Mouse (Mus musculus) G1E (cell line): ENCODE data around the gene Pdzd8. TPM values are rescaled to one million over a fixed set of nuclear protein-coding genes. Genes with fewer than 3 reads are reported as not detected.

Source experiments
- ATAC-seq: 2 replicates; pipeline ENCODE4 v1.8.0; 2016; ENCODE audit warnings: mild to moderate bottlenecking; ENCODE audit not compliant: insufficient number of reproducible peaks, poor library complexity, low FRiP score, severe bottlenecking; ENCODE audit errors: extremely low read depth
- DNase-seq: peaks from one replicate; pipeline ENCODE4 v3.0.0; 2012; ENCODE audit warnings: low spot score
- H3K27me3 ChIP-seq: 2 replicates; pipeline ENCODE4 v1.6.1; 2012; ENCODE audit warnings: mild to moderate bottlenecking, low read length, inconsistent platforms; ENCODE audit not compliant: insufficient read depth
- H3K36me3 ChIP-seq: replicated peaks from 2 replicates; pipeline ENCODE3; 2012; ENCODE audit warnings: mild to moderate bottlenecking, inconsistent platforms
- H3K4me1 ChIP-seq: 2 replicates; pipeline ENCODE4 v1.6.1; 2012; ENCODE audit warnings: low read depth, low read length, inconsistent platforms, mixed read lengths; ENCODE audit not compliant: insufficient read depth
- H3K4me3 ChIP-seq: 2 replicates; pipeline ENCODE4 v1.5.1; 2012; ENCODE audit warnings: low read depth, mild to moderate bottlenecking, inconsistent platforms, low read length, moderate library complexity, mixed read lengths
- H3K9me3 ChIP-seq: replicated peaks from 2 replicates; pipeline ENCODE4 v1.6.1; 2012; ENCODE audit warnings: inconsistent platforms
- CTCF ChIP-seq: IDR thresholded peaks from 2 replicates; pipeline ENCODE4 v1.5.1; 2012; ENCODE audit warnings: low read depth, low read length, inconsistent platforms, mixed read lengths
- GATA1 ChIP-seq: IDR thresholded peaks from 2 replicates; pipeline ENCODE4 v1.6.1; 2012; ENCODE audit warnings: borderline replicate concordance, low read length, inconsistent platforms, mixed read lengths
- GATA2 ChIP-seq: IDR thresholded peaks from 2 replicates; pipeline ENCODE4 v1.6.1; 2012; ENCODE audit warnings: low read depth, low read length, inconsistent platforms, borderline replicate concordance
- POLR2AphosphoS5 ChIP-seq: IDR thresholded peaks from 2 replicates; pipeline ENCODE4 v1.6.1; 2012; ENCODE audit warnings: low read depth, low read length, inconsistent platforms; ENCODE audit not compliant: insufficient replicate concordance
- TAL1 ChIP-seq: conservative IDR thresholded peaks from 2 replicates; pipeline ENCODE4 v1.6.1; 2012; ENCODE audit warnings: low read depth, low read length, inconsistent platforms, mixed read lengths
- polyA plus RNA-seq: library from polyadenylated mRNA; stranded (reverse); fragments of >175 nt; gene quantifications from 2 replicates; pipeline ENCODE4 v1.2.3, GENCODE M21; 2012
- total RNA-seq, 2 experiments: library from RNA; stranded (forward) in 1 of 2; stranded (reverse) in 1 of 2; fragments of 200-1000 nt in 1 of 2; fragments of >200 nt in 1 of 2; fragmentation: Nextera tagmentation in 1 of 2; gene quantifications; 2 replicates each; pipeline ENCODE4 v1.2.3; 2014 to 2017

Gene Pdzd8
- total and polyA plus RNA-seq, 3 experiments: 15.1 to 81.6 (median 40.0) TPM

GRCm38 (mm10) chr19:59260718-59261442 lies 84.7 kb downstream of the Pdzd8 start, which contains the start of gene Slc18a2:
TSS of gene Slc18a2 (plus strand) at chr19:59260896.
- Histone ChIP-seq H3K4me3 (peak within 1 kb of the TSS; percentile 45; the same call in 1 of the 2 replicates), H3K4me1 (peaks cover 13% of the 10 kb centered on the region), H3K27me3 (peaks cover 26% of the 10 kb centered on the region), H3K9me3 (0 out of 2 replicates have a peak, but pooled peaks cover 2% of the 10 kb centered on the region), H3K36me3 (no peaks in the 10 kb centered on the region)
- ATAC-seq (no peak), DNase-seq (no peak)
- TF ChIP-seq TAL1: no peak
- TF ChIP-seq GATA2: no peak
- TF ChIP-seq GATA1: no peak
- no peak for TF ChIP-seq CTCF
- no peak for TF ChIP-seq POLR2AphosphoS5

DNA sequence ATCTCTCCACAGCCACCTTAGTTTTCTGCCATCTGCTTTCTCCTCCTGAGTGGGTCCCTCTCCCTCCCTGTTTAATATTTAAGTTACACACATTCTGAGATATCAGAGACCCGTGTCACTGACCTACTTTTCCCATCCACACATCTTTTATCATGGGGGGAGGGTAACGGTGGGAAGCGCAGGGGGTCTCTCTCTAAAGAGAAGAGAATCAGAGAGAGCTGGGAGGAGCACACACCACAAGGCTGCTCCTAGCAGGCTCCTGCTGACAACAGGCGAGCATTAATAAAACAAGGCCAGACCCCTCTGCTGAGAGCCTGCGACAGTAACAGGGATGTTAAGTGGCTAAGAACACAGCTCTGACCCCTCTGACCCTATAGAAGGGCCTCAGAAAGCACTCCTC lies 85.9 kb downstream of the Pdzd8 start:
- Histone ChIP-seq H3K4me3 (no peak overlapping the region), H3K4me1 (peaks cover 13% of the 10 kb centered on the region), H3K27me3 (peaks cover 24% of the 10 kb centered on the region), H3K9me3 (0 out of 2 replicates have a peak, but pooled peaks cover 2% of the 10 kb centered on the region), H3K36me3 (no peaks in the 10 kb centered on the region)
- no peak for ATAC-seq
- no peak for TF ChIP-seq GATA1
- TF ChIP-seq GATA2: no peak
- no peak for TF ChIP-seq CTCF
- TF ChIP-seq TAL1: no peak
- TF ChIP-seq POLR2AphosphoS5: no peak
- DNase-seq: no peak

DNA sequence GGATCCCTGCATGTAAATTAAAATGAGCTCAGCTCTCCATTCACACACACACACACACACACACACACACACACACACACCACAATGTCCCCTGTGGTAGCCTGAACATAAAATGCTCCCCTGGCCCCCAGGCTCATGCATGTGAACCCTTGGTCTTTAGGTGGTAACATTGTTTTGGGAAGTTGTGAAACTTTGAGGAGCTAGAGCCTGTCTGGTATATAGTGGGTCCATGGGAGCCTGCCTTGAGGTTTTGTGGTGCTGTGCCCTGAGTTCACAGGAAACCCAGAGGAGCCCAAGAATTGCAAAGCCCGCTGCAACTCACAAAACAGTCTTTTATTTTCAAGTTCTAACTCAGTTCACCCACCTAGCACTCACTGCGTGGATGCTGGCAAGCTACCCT lies 92.9 kb downstream of the Pdzd8 start:
- ATAC-seq: no peak
- H3K4me3 ChIP-seq: no peak overlapping the region
- peaks cover 10% of the 10 kb centered on the region for H3K27me3 ChIP-seq
- 0 out of 2 replicates have a peak, but pooled peaks cover 2% of the 10 kb centered on the region for H3K9me3 ChIP-seq
- no peak for DNase-seq
- no peaks in the 10 kb centered on the region for H3K4me1 ChIP-seq
- H3K36me3 ChIP-seq: no peaks in the 10 kb centered on the region
- TF ChIP-seq GATA2 (no peak), POLR2AphosphoS5 (no peak), GATA1 (no peak), TAL1 (no peak)

GRCm38 (mm10) chr19:59248553-59249286 lies 96.9 kb downstream of the Pdzd8 start:
- no peak for DNase-seq
- Histone ChIP-seq H3K27me3 (peaks cover 8% of the 10 kb centered on the region), H3K4me1 (no peaks in the 10 kb centered on the region), H3K9me3 (no peaks in the 10 kb centered on the region), H3K36me3 (no peaks in the 10 kb centered on the region), H3K4me3 (no peak overlapping the region)
- TF ChIP-seq GATA2: no peak
- TF ChIP-seq TAL1: no peak
- no peak for TF ChIP-seq POLR2AphosphoS5
- no peak for TF ChIP-seq CTCF
- TF ChIP-seq GATA1: no peak
- ATAC-seq: no peak

DNA sequence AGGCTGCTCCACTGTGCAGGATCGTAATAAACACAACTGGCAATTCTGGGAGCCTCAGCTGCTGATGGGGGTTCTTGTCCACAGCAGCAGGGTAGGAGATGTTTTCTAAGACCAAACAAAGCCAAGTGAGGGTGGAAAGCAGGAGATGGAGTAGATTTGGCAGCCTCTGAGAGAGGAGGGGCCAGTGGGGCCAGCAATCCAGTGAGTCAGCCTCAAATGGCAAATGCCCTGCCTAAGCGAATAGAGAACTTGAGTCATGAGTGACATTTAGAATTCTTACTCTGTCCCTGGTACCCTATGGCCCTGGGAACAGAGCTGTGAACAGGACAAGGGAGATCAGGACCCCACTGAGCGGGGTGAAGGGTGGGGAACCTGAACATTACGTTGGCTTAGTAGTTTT lies 97.4 kb downstream of the Pdzd8 start:
- Histone ChIP-seq H3K9me3 (no peaks in the 10 kb centered on the region), H3K4me3 (no peak overlapping the region), H3K27me3 (peaks cover 8% of the 10 kb centered on the region), H3K36me3 (no peaks in the 10 kb centered on the region), H3K4me1 (no peaks in the 10 kb centered on the region)
- no peak for TF ChIP-seq TAL1
- TF ChIP-seq CTCF: no peak
- TF ChIP-seq POLR2AphosphoS5: no peak
- TF ChIP-seq GATA1: no peak
- no peak for TF ChIP-seq GATA2
- ATAC-seq (no peak), DNase-seq (no peak)

Other genes starting within 250 kb of the Pdzd8 start
- not detected in 2 replicates for gene Vax1, start 175.7 kb downstream of the Pdzd8 start, total RNA-seq (2014; fragmentation: Nextera tagmentation)
- not detected in 2 replicates for gene Vax1, start 175.7 kb downstream of the Pdzd8 start, total RNA-seq (2017)
- not detected in 2 replicates for gene Vax1, start 175.7 kb downstream of the Pdzd8 start, polyA plus RNA-seq
- gene Kcnk18, start 126.6 kb downstream of the Pdzd8 start, total RNA-seq (2014; fragmentation: Nextera tagmentation): not detected in 2 replicates
- 0.05 TPM in 1 of 2 replicates, not detected in the other for gene Kcnk18, start 126.6 kb downstream of the Pdzd8 start, total RNA-seq (2017)
- gene Kcnk18, start 126.6 kb downstream of the Pdzd8 start, polyA plus RNA-seq: not detected in 2 replicates
- gene Slc18a2, start 84.9 kb downstream of the Pdzd8 start, total RNA-seq (2014; fragmentation: Nextera tagmentation): 0.30 TPM in 1 of 2 replicates, not detected in the other
- gene Slc18a2, start 84.9 kb downstream of the Pdzd8 start, total RNA-seq (2017): 0.35 and 0.44 TPM in 2 replicates
- 0.02 and 0.04 TPM in 2 replicates for gene Slc18a2, start 84.9 kb downstream of the Pdzd8 start, polyA plus RNA-seq
- 62.6 and 81.3 TPM in 2 replicates for gene Rps12-ps3, start 23.5 kb downstream of the Pdzd8 start, total RNA-seq (2014; fragmentation: Nextera tagmentation)
- gene Rps12-ps3, start 23.5 kb downstream of the Pdzd8 start, total RNA-seq (2017): 402 and 406 TPM in 2 replicates
- 33.9 and 53.3 TPM in 2 replicates for gene Rps12-ps3, start 23.5 kb downstream of the Pdzd8 start, polyA plus RNA-seq
- gene Emx2, start 112.6 kb upstream of the Pdzd8 start, total RNA-seq (2014; fragmentation: Nextera tagmentation): 4.7 TPM in 1 of 2 replicates, not detected in the other
- gene Emx2, start 112.6 kb upstream of the Pdzd8 start, total RNA-seq (2017): 0.23 TPM in 1 of 2 replicates, not detected in the other
- not detected in 2 replicates for gene Emx2, start 112.6 kb upstream of the Pdzd8 start, polyA plus RNA-seq